Mouse (Mus musculus) cerebellum, postnatal 36 days (tissue): ENCODE data around the gene Tlr9.

Experiments
- DNase-seq, 2 experiments: peaks; one replicate each; pipeline ENCODE4 v3.0.0; 2021 to 2022; ENCODE audit warnings: mixed read lengths in 2 of 2

The Tlr9 gene

GRCm38 (mm10) chr9:106222261-106222851 lies at the start of gene Tlr9:
Gene Tlr9 (plus strand): TSS chr9:106222598.
- no peak for DNase-seq

- DNase-seq: no peak
Observed at GRCm38 (mm10) chr9:106173363-106173762, 49.0 kb upstream of the Tlr9 start.

DNA sequence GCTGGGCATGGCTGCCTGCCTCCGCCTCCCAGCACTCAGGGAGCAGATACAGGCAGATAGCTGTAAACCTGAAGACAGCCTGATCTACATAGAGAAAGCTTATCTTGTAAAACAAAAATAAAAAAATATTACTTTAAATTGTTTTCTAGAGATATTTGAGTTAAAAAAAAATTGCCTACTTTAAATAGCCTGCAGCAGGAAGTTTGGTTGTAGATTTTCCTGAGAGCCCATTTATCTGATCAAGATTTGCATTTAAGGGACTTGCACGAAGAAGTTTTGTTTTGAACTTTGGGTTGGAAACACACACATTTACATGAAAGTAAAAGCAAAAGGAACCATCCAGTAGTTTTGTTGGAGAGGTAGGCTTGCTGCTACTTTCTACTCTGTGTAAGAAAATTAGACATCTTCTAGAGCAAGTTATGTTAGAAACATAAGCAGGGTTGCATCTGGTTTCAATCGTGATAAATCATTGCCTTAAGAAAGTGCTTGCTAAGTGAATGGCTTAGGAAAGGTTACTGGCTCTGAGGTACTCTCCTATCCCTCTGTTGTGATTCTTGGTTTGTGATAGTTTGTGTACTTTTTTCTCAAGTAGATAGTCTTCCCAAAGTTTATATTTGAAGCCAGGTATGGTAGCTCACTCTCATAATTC lies 46.7 kb upstream of the Tlr9 start:
- DNase-seq: no peak

DNA sequence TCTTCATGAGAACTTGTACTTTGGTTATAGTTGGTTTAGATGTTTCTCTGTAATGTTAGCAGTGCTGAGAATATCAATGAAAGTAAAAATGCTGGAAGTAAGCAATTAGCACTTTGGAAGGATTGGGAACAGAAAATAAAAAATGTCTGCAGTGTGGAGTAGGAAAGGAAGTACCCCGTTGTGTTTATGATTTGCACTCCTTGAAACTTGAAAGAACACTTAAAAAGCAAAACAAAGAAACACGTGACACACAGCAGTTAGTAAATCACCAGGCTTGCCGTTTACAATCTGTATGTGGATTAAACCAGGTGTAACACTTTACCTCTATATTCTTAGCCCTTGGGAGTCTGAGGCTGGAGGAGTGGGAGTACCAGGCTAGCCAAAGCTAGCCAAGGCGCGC lies 45.6 kb upstream of the Tlr9 start:
- no peak for DNase-seq

GRCm38 (mm10) chr9:106177799-106178198 lies 44.6 kb upstream of the Tlr9 start:
- no peak for DNase-seq

GRCm38 (mm10) chr9:106179454-106179853 lies 42.9 kb upstream of the Tlr9 start:
- no peak for DNase-seq

- no peak for DNase-seq
Observed at GRCm38 (mm10) chr9:106179964-106180363, 42.4 kb upstream of the Tlr9 start.

DNA sequence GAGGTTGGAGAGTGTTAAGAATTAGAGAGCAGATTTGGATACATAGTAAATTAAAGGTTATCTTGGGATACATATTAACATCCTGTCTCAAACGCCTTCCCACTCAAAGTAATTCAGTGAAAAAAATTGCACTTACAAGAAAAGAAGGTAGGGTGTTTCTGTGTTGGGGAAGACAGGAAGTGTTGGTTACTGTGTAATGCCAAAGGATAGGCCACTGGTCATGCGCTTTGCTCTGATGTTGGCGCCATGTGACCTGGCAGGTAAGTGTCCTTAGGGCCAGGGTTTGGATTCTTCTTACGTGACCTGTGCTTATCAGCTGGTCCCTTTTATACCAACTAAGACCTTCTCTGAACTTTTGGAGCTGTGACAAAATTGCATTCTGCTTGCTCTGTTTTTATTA lies 40.3 kb upstream of the Tlr9 start:
- DNase-seq: no peak

DNA sequence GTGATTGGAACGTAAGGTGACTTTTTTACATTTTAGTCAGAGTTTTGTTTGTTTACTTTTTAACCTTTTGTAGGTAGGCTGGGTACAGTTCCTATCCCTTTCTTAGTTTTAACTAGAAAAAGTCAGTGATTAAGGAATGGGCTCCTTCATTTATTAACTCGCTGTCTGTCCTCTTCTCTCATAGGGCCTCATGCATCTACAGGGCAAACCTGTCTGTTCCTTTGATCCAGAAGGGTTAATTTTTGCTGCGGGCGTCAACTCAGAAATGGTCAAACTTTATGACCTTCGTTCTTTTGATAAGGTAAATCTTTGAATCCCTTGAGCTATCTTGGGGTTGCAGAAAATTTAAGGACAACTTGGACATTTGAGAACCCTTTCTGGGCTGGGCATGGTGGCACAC lies 38.4 kb upstream of the Tlr9 start:
- no peak for DNase-seq

DNA sequence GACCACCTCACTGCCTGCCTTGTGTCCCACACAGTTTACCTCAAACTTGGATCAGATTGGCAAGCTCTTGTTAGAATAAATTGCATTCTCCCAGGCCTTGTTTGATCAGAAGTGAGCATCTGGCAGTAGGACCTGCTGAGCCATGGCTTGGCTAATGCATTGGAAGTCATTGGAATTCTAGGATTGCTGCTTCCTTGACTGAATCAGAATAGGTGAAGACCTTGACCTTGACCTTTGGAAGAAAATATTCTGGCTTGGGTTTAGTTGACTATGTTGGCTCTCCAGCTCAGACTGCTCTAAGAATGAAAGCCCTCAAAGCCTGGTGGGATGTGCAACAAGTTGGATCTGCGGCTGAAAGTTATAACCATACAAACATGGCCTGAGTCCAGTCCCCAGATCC lies 31.0 kb upstream of the Tlr9 start:
- DNase-seq: no peak

GRCm38 (mm10) chr9:106192024-106192423 lies 30.4 kb upstream of the Tlr9 start:
- DNase-seq: no peak

DNA sequence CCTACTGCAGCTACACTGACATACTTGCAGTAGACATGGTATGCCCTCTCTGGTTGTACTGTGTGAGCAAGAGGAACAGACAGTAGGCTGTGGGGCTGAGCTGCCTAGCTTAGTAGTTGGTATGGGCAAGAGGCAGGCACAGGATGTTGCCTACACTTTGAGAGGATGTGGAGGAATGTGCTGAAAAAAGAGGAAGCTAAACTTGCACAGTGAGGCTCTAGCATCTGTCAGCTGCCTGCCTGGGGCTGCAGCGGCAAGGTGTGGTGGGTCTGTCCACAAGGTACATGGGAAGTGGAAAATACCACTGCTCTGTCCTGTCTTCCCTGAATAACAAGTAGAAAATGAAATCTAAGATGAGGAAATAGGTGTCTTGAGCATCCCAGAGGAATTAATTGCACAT lies 29.4 kb upstream of the Tlr9 start:
- DNase-seq: no peak

DNA sequence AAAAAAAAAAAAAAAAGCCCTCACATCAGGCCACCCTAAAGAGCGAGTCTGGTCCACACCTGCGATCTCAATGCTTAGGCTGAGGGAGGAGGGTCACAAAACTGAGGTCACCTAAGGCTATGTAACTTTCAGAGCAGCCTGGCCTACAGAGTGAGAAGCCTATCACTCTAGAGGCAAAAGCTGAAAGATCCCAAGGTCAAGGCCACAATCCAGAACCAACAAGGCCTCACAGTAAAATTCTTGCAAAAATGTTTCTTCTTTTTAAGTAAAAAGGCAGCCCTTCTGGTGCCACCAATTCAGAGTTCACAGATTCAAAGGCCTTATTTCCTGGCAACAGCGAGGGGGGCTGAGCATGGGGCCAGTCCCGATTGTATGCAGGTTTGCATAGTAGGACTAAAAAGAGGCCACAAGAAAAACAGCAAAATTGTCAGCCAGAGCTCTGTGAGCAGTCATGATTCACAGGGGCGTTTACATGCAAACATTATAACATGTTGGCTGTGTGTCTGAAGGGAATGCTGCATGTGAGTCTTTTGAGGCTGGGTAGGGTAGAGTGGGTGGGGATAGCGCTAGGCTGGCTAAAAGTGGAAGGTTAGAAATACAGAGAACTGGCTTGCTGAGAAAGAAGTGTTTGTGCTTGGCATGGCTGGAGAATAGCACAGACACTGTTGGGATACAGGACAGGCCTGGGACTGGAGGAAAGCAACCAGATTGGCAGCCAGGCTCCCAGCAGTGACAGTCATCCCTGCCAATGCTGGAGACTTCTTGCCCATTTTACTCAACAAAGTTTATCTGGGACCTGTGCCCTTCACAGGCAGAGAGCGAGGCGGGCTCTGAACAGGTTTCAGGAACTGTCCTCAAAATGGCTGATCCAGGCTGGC lies 28.2 kb upstream of the Tlr9 start:
- DNase-seq: peak; percentile 64 to 71

DNA sequence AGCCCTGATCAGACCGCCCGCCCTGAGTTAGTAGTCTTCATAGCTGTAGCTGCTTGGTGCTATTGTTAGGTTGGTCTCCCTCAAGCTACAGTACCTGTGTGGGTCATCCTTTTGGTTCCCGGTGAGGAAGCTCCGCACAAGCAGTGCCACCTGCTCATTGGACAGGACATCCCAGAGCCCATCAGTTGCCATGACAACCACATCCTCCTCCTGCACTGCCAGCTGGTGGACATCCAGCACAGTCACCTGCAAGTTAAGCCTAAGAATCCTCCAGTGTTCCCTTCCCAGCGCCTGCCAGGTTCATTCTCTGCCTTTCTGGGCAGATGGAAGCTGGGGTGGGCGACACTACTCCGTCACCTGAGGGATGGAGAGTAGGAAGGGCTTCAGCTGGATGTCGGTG lies 26.7 kb upstream of the Tlr9 start:
- peak; percentile 77 for DNase-seq

DNA sequence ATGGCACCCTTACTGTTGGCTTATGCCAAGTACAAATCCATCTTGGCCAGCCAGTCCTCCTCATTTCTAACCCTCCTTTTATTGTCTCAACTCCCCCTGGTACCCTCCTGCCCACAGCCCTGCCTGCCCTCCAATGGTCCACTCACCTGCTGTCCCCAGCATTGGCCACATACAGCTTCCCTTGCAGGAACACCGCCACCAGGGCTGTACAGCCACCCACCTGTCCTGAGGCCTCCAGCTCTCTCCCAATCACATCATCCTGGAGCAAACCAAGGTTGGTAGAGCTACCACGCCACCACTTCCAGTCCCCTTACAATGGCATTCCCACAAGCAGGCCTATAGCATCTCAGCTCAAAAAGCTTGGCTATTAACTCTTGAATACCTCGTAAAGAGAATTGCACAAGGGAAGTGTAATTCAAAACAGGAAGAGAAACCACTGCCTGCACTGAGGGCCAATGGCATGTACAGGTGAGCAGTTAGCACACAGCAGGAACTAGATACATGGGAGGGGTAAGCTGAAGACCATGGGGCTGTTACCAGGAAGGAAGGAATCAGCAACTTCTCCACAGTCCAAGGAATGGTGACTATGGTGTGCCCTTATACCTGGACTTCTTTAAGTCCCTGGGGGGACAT lies 25.2 kb upstream of the Tlr9 start:
- no peak for DNase-seq

GRCm38 (mm10) chr9:106197732-106198131 lies 24.7 kb upstream of the Tlr9 start:
- no peak for DNase-seq

GRCm38 (mm10) chr9:106198962-106199458 lies 23.4 kb upstream of the Tlr9 start:
- DNase-seq: peak; percentile 43 to 60

DNA sequence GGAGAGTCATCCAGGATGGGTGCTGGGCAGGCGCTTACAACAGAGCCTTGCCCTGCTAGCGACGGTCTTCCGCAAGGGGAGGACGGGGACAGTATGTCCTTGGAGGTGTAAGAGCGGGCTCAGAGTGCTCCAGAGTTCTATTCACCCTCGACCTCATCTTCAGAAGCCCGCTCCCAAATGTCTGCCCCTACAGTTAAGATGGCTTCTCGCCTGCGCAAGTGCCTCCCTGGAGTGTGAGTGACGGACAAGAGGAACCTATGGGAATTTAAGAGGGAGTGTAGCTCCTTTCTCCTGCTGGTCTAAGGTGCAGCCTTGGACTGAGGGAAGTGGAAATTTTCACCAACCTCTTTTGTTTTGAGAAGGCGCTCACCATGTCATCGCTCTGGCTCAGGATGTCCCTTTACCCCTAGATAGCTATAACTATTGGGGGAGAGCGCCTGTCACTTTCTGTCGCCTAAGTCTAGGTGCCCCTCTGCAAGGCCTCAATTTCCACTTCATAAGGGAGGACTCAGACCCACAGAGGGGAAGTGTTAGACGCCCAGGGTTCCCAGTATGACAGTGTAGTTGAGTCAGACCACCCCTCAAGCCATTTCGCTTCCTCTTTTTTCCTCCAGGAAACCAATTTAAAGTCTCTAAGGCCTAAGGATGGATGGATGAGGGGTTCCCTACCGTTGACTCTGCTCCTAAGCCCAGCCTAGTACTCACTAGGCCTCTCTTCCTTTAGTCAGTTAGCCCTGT lies 22.7 kb upstream of the Tlr9 start, which contains the start of gene Ppm1m:
Ppm1m (minus strand) TSS at position 212 of the 738 bp plus-strand sequence.
- no peak for DNase-seq

DNA sequence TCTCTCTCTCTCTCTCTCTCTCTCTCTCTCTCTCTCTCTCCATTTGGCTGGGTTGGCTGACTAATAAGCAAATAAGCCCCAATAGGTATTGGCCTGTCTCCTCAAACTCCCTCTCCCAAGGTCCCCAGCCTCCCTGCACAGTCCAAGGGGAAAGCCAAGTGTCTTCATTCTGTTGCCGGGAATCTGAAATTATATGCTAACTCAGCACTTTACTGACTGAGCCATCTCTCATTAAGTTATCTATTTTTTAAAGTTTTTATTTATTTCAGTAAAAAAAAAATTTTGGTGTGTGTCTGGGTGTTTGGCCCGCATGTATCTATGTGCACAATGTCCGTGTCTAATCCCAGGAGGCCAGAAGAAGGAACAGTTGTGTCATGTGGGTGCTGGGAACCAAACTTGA lies 20.5 kb upstream of the Tlr9 start:
- no peak for DNase-seq

DNA sequence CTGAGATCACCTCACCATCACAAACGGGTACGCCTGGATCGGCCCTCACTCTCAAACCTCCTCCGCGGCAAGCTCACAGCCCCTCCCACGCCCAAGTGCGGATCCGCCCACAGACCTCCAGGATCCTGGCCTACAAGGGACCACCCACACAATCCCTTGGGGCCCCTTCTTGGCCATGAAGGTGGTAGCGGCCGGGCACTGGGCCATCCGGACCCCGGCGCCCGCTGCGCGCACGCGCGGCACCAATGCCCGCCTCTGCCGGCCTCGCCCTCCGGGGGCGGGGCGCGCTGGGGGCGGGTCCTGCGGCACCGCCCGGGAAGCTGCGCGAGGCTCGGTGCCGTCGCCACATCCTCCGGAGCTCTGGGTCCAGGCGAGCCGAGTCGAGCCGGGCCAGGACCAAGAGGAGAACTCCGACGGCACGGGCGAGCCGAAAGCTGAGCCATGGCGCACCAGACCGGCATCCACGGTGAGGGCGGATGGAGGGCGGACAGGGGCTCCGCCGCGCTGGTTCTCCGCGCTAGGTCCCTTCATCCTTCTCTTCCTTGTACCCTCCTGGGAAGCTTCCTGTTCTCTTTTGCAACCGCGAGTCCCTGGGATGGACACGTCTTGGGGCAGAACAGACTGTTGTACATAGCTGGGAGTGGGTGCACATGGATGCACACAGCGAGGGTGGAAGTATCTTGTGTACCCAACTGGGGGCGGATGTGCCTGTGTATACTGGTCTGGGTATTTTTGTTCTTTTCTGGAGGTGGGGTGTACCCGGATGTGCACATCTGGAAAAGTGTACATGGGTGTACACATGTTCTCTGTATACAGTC lies 19.4 kb upstream of the Tlr9 start, which contains the start of gene Twf2:
Twf2 (plus strand) TSS at position 290 of the 818 bp plus-strand sequence.
- DNase-seq: peak; percentile 87 to 88
